Mouse (Mus musculus): Measurements from ENCODE around the gene Cfap161. TPM values are rescaled to one million over a fixed set of nuclear protein-coding genes. Genes with fewer than 3 reads are reported as not detected.

Gene Cfap161
- polyA plus RNA-seq, 1 experiment from 2014 or later = 1.5 TPM

- DNase-seq (ENCODE audit: low spot score) (no peak), ATAC-seq (no peak)
- no peak overlapping the region for H3K4me3 ChIP-seq (ENCODE audit: low read depth, low read length)
- no peak overlapping the region for H3K9ac ChIP-seq (ENCODE audit: low read length)
- no peak overlapping the region for H3K4me2 ChIP-seq (ENCODE audit: low read length)
- WGBS = 20% methylated on average over 3 of the region's 3 CpGs
- peaks cover 4% of the 10 kb centered on the region; the same call in 1 of the 2 replicates for H3K4me1 ChIP-seq (ENCODE audit: control insufficient read depth, insufficient read depth, low read length)
- H3K36me3 ChIP-seq (ENCODE audit: control insufficient read depth, insufficient read depth, low read length) = no peaks in the 10 kb centered on the region
- no peak overlapping the region for H3K27ac ChIP-seq (ENCODE audit: low read depth, low read length)
- no peaks in the 10 kb centered on the region for H3K9me3 ChIP-seq (replicated peaks; ENCODE audit: control insufficient read depth, low read length)
- H3K27me3 ChIP-seq (replicated peaks; ENCODE audit: control insufficient read depth, insufficient read depth, low read length) = no peaks in the 10 kb centered on the region
Observed at GRCm38 (mm10) chr7:83809715-83810114, 15.0 kb upstream of the Cfap161 start.

DNA sequence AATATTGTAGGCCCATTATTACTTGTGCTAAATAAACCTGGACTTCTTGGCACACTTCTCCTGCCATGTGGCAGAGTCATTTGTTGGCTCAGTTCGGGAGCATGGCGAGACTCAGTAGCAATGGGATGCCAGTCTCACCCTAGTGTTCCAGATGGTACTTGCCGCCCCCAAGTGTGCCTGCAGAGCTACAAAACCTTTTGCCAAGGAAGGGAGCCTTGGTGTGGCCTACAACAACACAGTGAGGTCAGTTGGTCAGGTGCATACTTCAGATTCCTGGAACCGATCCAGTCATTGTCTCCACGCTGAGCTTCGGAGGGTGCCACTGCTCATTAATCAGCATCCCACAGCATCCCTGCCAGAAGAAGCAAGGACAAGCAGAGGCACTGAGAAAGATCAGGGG, 14.4 kb upstream of the Cfap161 start:
- Histone ChIP-seq H3K27me3 (replicated peaks; ENCODE audit: control insufficient read depth, insufficient read depth, low read length) (no peaks in the 10 kb centered on the region), H3K4me2 (ENCODE audit: low read length) (no peak overlapping the region), H3K4me1 (ENCODE audit: control insufficient read depth, insufficient read depth, low read length) (peaks cover 4% of the 10 kb centered on the region; the same call in 1 of the 2 replicates), H3K27ac (ENCODE audit: low read depth, low read length) (peak overlapping the region; percentile 52; the same call in 1 of the 2 replicates), H3K9me3 (replicated peaks; ENCODE audit: control insufficient read depth, low read length) (no peaks in the 10 kb centered on the region), H3K36me3 (ENCODE audit: control insufficient read depth, insufficient read depth, low read length) (no peaks in the 10 kb centered on the region), H3K4me3 (ENCODE audit: low read depth, low read length) (no peak overlapping the region), H3K9ac (ENCODE audit: low read length) (no peak overlapping the region)
- ATAC-seq (peak; percentile 74), DNase-seq (ENCODE audit: low spot score) (peak; percentile 79)
- 42% methylated on average over 6 of the region's 6 CpGs for WGBS

DNA sequence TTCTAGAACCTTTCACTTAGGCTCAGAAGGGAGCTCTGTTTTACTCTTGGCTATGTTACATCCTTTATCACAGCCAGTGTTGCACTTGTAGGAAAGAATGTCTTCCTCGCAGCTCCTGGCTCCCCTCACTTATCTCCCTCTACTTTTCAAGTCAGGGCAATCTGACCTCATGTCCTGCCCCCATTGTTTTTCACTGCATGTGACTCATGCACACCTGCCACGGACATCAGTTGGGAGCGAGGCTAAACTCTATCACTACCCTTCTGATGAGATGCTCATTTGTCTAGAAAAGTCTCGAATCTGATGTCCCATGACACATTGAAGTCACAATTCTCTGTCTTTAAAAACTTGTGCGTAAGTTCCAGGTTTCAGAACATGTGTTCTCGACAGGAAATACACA, 12.3 kb upstream of the Cfap161 start:
- Histone ChIP-seq H3K4me1 (ENCODE audit: control insufficient read depth, insufficient read depth, low read length) (no peaks in the 10 kb centered on the region; the same call in 1 of the 2 replicates), H3K4me3 (ENCODE audit: low read depth, low read length) (no peak overlapping the region), H3K4me2 (ENCODE audit: low read length) (no peak overlapping the region), H3K36me3 (ENCODE audit: control insufficient read depth, insufficient read depth, low read length) (no peaks in the 10 kb centered on the region), H3K27me3 (replicated peaks; ENCODE audit: control insufficient read depth, insufficient read depth, low read length) (no peaks in the 10 kb centered on the region), H3K27ac (ENCODE audit: low read depth, low read length) (no peak overlapping the region), H3K9me3 (replicated peaks; ENCODE audit: control insufficient read depth, low read length) (no peaks in the 10 kb centered on the region), H3K9ac (ENCODE audit: low read length) (no peak overlapping the region)
- ATAC-seq (no peak), DNase-seq (ENCODE audit: low spot score) (no peak)
- 69% methylated on average over 6 of the region's 6 CpGs for WGBS

DNA sequence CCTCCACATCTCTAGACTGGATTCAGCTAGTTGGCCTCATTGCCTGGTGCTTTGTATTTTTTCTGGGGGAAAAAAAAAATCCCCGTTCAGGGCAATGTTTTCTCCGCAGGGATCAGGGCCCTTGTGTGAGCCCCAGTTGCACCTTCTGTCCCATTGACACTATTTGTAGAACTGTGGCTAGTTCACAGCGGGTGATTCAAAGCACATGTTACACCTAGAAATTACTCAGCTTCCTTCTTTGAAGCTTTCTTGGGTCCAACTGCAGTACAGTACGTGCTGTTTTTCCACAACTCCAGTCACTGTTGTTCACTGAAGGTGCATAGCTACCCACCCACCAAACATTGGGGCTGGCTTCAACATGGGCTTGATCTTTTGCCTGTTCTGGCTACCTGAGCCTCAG, 9.1 kb upstream of the Cfap161 start:
- Histone ChIP-seq H3K36me3 (ENCODE audit: control insufficient read depth, insufficient read depth, low read length) (no peaks in the 10 kb centered on the region), H3K4me3 (ENCODE audit: low read depth, low read length) (no peak overlapping the region), H3K4me2 (ENCODE audit: low read length) (no peak overlapping the region), H3K27ac (ENCODE audit: low read depth, low read length) (no peak overlapping the region), H3K27me3 (replicated peaks; ENCODE audit: control insufficient read depth, insufficient read depth, low read length) (no peaks in the 10 kb centered on the region), H3K9me3 (replicated peaks; ENCODE audit: control insufficient read depth, low read length) (no peaks in the 10 kb centered on the region), H3K9ac (ENCODE audit: low read length) (no peak overlapping the region), H3K4me1 (ENCODE audit: control insufficient read depth, insufficient read depth, low read length) (no peaks in the 10 kb centered on the region)
- WGBS = 81% methylated on average over 4 of the region's 4 CpGs
- DNase-seq (ENCODE audit: low spot score) = no peak
- ATAC-seq = no peak

- H3K9ac ChIP-seq (ENCODE audit: low read length) = no peak overlapping the region
- peak; percentile 74 for DNase-seq (ENCODE audit: low spot score)
- no peaks in the 10 kb centered on the region for H3K36me3 ChIP-seq (ENCODE audit: control insufficient read depth, insufficient read depth, low read length)
- no peak overlapping the region for H3K27ac ChIP-seq (ENCODE audit: low read depth, low read length)
- H3K27me3 ChIP-seq (replicated peaks; ENCODE audit: control insufficient read depth, insufficient read depth, low read length) = no peaks in the 10 kb centered on the region
- peak; percentile 46; the same call in 1 of the 2 replicates for ATAC-seq
- H3K9me3 ChIP-seq (replicated peaks; ENCODE audit: control insufficient read depth, low read length) = no peaks in the 10 kb centered on the region
- WGBS = 74% methylated on average over 7 of the region's 7 CpGs
- no peak overlapping the region for H3K4me2 ChIP-seq (ENCODE audit: low read length)
- no peaks in the 10 kb centered on the region for H3K4me1 ChIP-seq (ENCODE audit: control insufficient read depth, insufficient read depth, low read length)
- H3K4me3 ChIP-seq (ENCODE audit: low read depth, low read length) = no peak overlapping the region
Observed at GRCm38 (mm10) chr7:83802509-83802908, 7.8 kb upstream of the Cfap161 start.

GRCm38 (mm10) chr7:83802007-83802406, 7.3 kb upstream of the Cfap161 start:
- H3K4me2 ChIP-seq (ENCODE audit: low read length) = no peak overlapping the region
- H3K9me3 ChIP-seq (replicated peaks; ENCODE audit: control insufficient read depth, low read length) = no peaks in the 10 kb centered on the region
- DNase-seq (ENCODE audit: low spot score) (no peak), ATAC-seq (no peak)
- H3K27me3 ChIP-seq (replicated peaks; ENCODE audit: control insufficient read depth, insufficient read depth, low read length) = no peaks in the 10 kb centered on the region
- no peaks in the 10 kb centered on the region for H3K4me1 ChIP-seq (ENCODE audit: control insufficient read depth, insufficient read depth, low read length)
- H3K36me3 ChIP-seq (ENCODE audit: control insufficient read depth, insufficient read depth, low read length) = no peaks in the 10 kb centered on the region
- H3K27ac ChIP-seq (ENCODE audit: low read depth, low read length) = no peak overlapping the region
- no peak overlapping the region for H3K9ac ChIP-seq (ENCODE audit: low read length)
- WGBS = 86% methylated on average over 2 of the region's 2 CpGs
- H3K4me3 ChIP-seq (ENCODE audit: low read depth, low read length) = no peak overlapping the region

- Histone ChIP-seq H3K36me3 (ENCODE audit: control insufficient read depth, insufficient read depth, low read length) (no peaks in the 10 kb centered on the region), H3K9me3 (replicated peaks; ENCODE audit: control insufficient read depth, low read length) (no peaks in the 10 kb centered on the region), H3K27ac (ENCODE audit: low read depth, low read length) (no peak overlapping the region), H3K4me3 (ENCODE audit: low read depth, low read length) (no peak overlapping the region), H3K4me2 (ENCODE audit: low read length) (no peak overlapping the region), H3K9ac (ENCODE audit: low read length) (no peak overlapping the region), H3K4me1 (ENCODE audit: control insufficient read depth, insufficient read depth, low read length) (no peaks in the 10 kb centered on the region; the same call in 1 of the 2 replicates), H3K27me3 (replicated peaks; ENCODE audit: control insufficient read depth, insufficient read depth, low read length) (no peaks in the 10 kb centered on the region)
- 93% methylated on average over 6 of the region's 6 CpGs for WGBS
- ATAC-seq (no peak), DNase-seq (ENCODE audit: low spot score) (no peak)
Observed at GRCm38 (mm10) chr7:83801483-83801875, 6.8 kb upstream of the Cfap161 start.

GRCm38 (mm10) chr7:83800561-83801482, 6.1 kb upstream of the Cfap161 start:
- no peak overlapping the region for H3K4me3 ChIP-seq (ENCODE audit: low read depth, low read length)
- no peaks in the 10 kb centered on the region; the same call in 1 of the 2 replicates for H3K4me1 ChIP-seq (ENCODE audit: control insufficient read depth, insufficient read depth, low read length)
- no peak for ATAC-seq
- peak; percentile 14 for DNase-seq (ENCODE audit: low spot score)
- 84% methylated on average over 8 of the region's 8 CpGs for WGBS
- no peaks in the 10 kb centered on the region for H3K9me3 ChIP-seq (replicated peaks; ENCODE audit: control insufficient read depth, low read length)
- no peak overlapping the region for H3K9ac ChIP-seq (ENCODE audit: low read length)
- no peaks in the 10 kb centered on the region for H3K36me3 ChIP-seq (ENCODE audit: control insufficient read depth, insufficient read depth, low read length)
- no peak overlapping the region for H3K4me2 ChIP-seq (ENCODE audit: low read length)
- H3K27me3 ChIP-seq (replicated peaks; ENCODE audit: control insufficient read depth, insufficient read depth, low read length) = no peaks in the 10 kb centered on the region
- H3K27ac ChIP-seq (ENCODE audit: low read depth, low read length) = no peak overlapping the region

DNA sequence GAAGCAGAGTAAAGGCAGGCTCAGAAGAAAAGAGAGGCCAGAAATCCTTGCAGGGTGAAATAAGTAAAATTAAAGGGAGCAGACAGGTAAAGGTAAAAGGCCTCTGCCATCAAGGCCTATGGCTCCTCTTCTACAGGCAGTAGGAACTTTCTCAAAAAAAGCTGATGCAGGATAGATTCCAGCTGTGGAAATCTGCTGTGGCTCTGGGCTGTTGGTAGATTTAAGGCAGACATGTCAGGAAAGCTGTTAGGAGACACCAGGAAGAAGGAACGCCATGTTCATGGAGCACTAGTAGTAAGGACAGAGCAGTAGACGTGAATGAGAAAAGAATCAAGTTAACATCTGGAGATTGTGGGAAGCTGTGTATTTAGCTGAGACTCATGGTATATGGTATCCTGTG, 5.4 kb upstream of the Cfap161 start:
- Histone ChIP-seq H3K9ac (ENCODE audit: low read length) (no peak overlapping the region), H3K27me3 (replicated peaks; ENCODE audit: control insufficient read depth, insufficient read depth, low read length) (no peaks in the 10 kb centered on the region), H3K27ac (ENCODE audit: low read depth, low read length) (no peak overlapping the region), H3K4me1 (ENCODE audit: control insufficient read depth, insufficient read depth, low read length) (no peaks in the 10 kb centered on the region; the same call in 1 of the 2 replicates), H3K36me3 (ENCODE audit: control insufficient read depth, insufficient read depth, low read length) (no peaks in the 10 kb centered on the region), H3K4me2 (ENCODE audit: low read length) (no peak overlapping the region), H3K9me3 (replicated peaks; ENCODE audit: control insufficient read depth, low read length) (no peaks in the 10 kb centered on the region), H3K4me3 (ENCODE audit: low read depth, low read length) (no peak overlapping the region)
- no peak for DNase-seq (ENCODE audit: low spot score)
- 98% methylated on average over 2 of the region's 2 CpGs for WGBS
- ATAC-seq = no peak

Data from forebrain, embryonic 14.5 days (tissue).